21 mouse cellular contexts compared by ENCODE assay signal in genomic region chr5:111022940-111023339, GRCm38 (mm10).
DNase-seq lines count a peak whose midpoint lies in the region; ATAC-seq and TF ChIP-seq lines count a peak whose summit lies in the region.
"Had no signal": no experiment of that assay in that cellular context is flagged by ENCODE, and none has a peak within 500 bp of the region (broad histone marks: within the 10 kb centered on the region; RNA-seq: fewer than 3 reads in every experiment).

No protein-coding gene starts in this region.

- no peak for TF ChIP-seq EP300 in heart, adult 2 months (IDR thresholded peaks at IDR 0.05; ENCODE audit: insufficient read depth, low read depth, low read length)

- no peak overlapping the region for H3K9ac ChIP-seq in hindbrain, embryonic 12.5 days
- H3K9ac ChIP-seq in midbrain, embryonic 14.5 days (replicated peaks; ENCODE audit: low read length), result no peak overlapping the region
- no peak overlapping the region for H3K9ac ChIP-seq in heart, adult 2 months (ENCODE audit: low read depth, low read length)
- H3K9ac ChIP-seq: heart, embryonic 13.5 days; limb, embryonic 15.5 days; neural tube, embryonic 12.5 days had no signal

- no peak overlapping the region for H3K4me2 ChIP-seq in hindbrain, embryonic 12.5 days (replicated peaks)
- no peak overlapping the region for H3K4me2 ChIP-seq in midbrain, embryonic 14.5 days (ENCODE audit: low read length)
- H3K4me2 ChIP-seq: heart, embryonic 13.5 days; limb, embryonic 15.5 days; neural tube, embryonic 12.5 days had no signal

- 84% methylated on average over 1 of the region's 1 CpGs for WGBS in hindbrain, embryonic 12.5 days
- 79% methylated on average over 1 of the region's 1 CpGs for WGBS in midbrain, embryonic 14.5 days
- WGBS in heart, adult 2 months, result 47% methylated on average over 1 of the region's 1 CpGs

- H3K27ac ChIP-seq in hindbrain, embryonic 12.5 days, result peak overlapping the region; percentile 86
- H3K27ac ChIP-seq in midbrain, embryonic 14.5 days (replicated peaks; ENCODE audit: low read depth, low read length), result peak overlapping the region; percentile 65
- no peak overlapping the region for H3K27ac ChIP-seq in heart, adult 2 months
- H3K27ac ChIP-seq: embryonic facial prominence, embryonic 10.5 days; heart, embryonic 13.5 days; kidney, postnatal 0 days; limb, embryonic 15.5 days had no signal

- no peaks in the 10 kb centered on the region for H3K9me3 ChIP-seq in hindbrain, embryonic 12.5 days (replicated peaks)
- no peaks in the 10 kb centered on the region for H3K9me3 ChIP-seq in midbrain, embryonic 14.5 days (ENCODE audit: control insufficient read depth, low read length)
- H3K9me3 ChIP-seq: embryonic facial prominence, embryonic 10.5 days; G1E; heart, embryonic 13.5 days; limb, embryonic 15.5 days; neural tube, embryonic 12.5 days had no signal

- no peak overlapping the region for H3K4me3 ChIP-seq in hindbrain, embryonic 12.5 days
- no peak overlapping the region for H3K4me3 ChIP-seq in midbrain, embryonic 14.5 days (replicated peaks; ENCODE audit: low read depth, low read length)
- H3K4me3 ChIP-seq in heart, adult 2 months, result no peak overlapping the region
- H3K4me3 ChIP-seq: embryonic facial prominence, embryonic 10.5 days; heart, embryonic 13.5 days; limb, embryonic 15.5 days; neural tube, embryonic 12.5 days had no signal

- ATAC-seq in hindbrain, embryonic 12.5 days (ENCODE audit: low FRiP score), result no peak
- ATAC-seq in midbrain, embryonic 14.5 days (ENCODE audit: low FRiP score, low TSS enrichment), result no peak
- ATAC-seq: CD4-positive, CD25-positive, alpha-beta regulatory T cell, adult 4 months; intestine, embryonic 16.5 days had no signal

- peak; percentile 70 for DNase-seq in adipocyte (ENCODE audit: low spot score)
- peak; percentile 79 for DNase-seq in brain, embryonic 14.5 days (ENCODE audit: low read depth)
- DNase-seq in midbrain, embryonic 14.5 days, result peak; percentile 60
- no peak for DNase-seq in left cerebral cortex, adult 8-10 months (ENCODE audit: low spot score in 2 of 2)
- DNase-seq in heart, adult 2 months, result no peak
- DNase-seq in kidney, adult 18-20 months, result no peak
- DNase-seq: cerebellum, adult 18-20 months; cerebellum, postnatal 36 days; heart, postnatal 36 days; lung, postnatal 4 days; right cerebral cortex, postnatal 25 days; thymus, postnatal 36 days had no signal

- H3K36me3 ChIP-seq in hindbrain, embryonic 12.5 days, result no peaks in the 10 kb centered on the region
- H3K36me3 ChIP-seq in midbrain, embryonic 14.5 days (ENCODE audit: control insufficient read depth, insufficient read depth, low read length), result no peaks in the 10 kb centered on the region
- H3K36me3 ChIP-seq in heart, adult 2 months (ENCODE audit: control insufficient read depth, insufficient read depth, low read length), result no peaks in the 10 kb centered on the region
- H3K36me3 ChIP-seq: embryonic facial prominence, embryonic 10.5 days; G1E; heart, embryonic 13.5 days; limb, embryonic 15.5 days; neural tube, embryonic 12.5 days had no signal

- TF ChIP-seq CTCF in brain, embryonic 14.5 days (IDR thresholded peaks at IDR 0.05; ENCODE audit: borderline replicate concordance, extremely low read depth, insufficient read depth, insufficient read length), result no peak
- no peak for TF ChIP-seq CTCF in heart, adult 2 months (IDR thresholded peaks at IDR 0.05)

- no peak for TF ChIP-seq POLR2A in brain, embryonic 14.5 days (IDR thresholded peaks at IDR 0.05; ENCODE audit: borderline replicate concordance, extremely low read depth, insufficient read depth, insufficient read length, poor library complexity, severe bottlenecking)
- TF ChIP-seq POLR2A in heart, adult 2 months (IDR thresholded peaks at IDR 0.05; ENCODE audit: insufficient read depth, low read depth, low read length), result no peak

- intact Hi-C loops in heart, adult 2 months (cut with DNase I), result no loop called here

- H3K79me2 ChIP-seq in heart, adult 2 months (replicated peaks; ENCODE audit: control insufficient read depth, insufficient read depth, low read length), result peaks cover 3% of the 10 kb centered on the region; the same call in 1 of the 2 replicates

- H3K4me1 ChIP-seq in hindbrain, embryonic 12.5 days, result peaks cover 58% of the 10 kb centered on the region
- peaks cover 56% of the 10 kb centered on the region for H3K4me1 ChIP-seq in midbrain, embryonic 14.5 days (ENCODE audit: control insufficient read depth, insufficient read depth, low read length)
- H3K4me1 ChIP-seq in heart, adult 2 months (ENCODE audit: control insufficient read depth, insufficient read depth, low read length), result peaks cover 3% of the 10 kb centered on the region; the same call in 1 of the 2 replicates

- H3K27me3 ChIP-seq in hindbrain, embryonic 12.5 days, result no peaks in the 10 kb centered on the region
- H3K27me3 ChIP-seq in midbrain, embryonic 14.5 days (ENCODE audit: control insufficient read depth, insufficient read depth, low read length), result no peaks in the 10 kb centered on the region
- H3K27me3 ChIP-seq in heart, adult 2 months (ENCODE audit: control insufficient read depth, insufficient read depth, low read length), result no peaks in the 10 kb centered on the region
- H3K27me3 ChIP-seq: limb, embryonic 15.5 days; neural tube, embryonic 12.5 days had no signal

Comparison
In these comparisons a context has a peak if more than half of its experiments do, and no peak if none do; other contexts are left out.
1. DNase-seq: peak in adipocyte (single experiment), brain, embryonic 14.5 days (single experiment) and midbrain, embryonic 14.5 days (single experiment); none in left cerebral cortex, adult 8-10 months (0 of 2), heart, adult 2 months (0 of 2) and kidney, adult 18-20 months (single experiment).